Mouse (Mus musculus) ES-E14 (cell line): Measurements from ENCODE around the gene Lrrc46. TPM values are rescaled to one million over a fixed set of nuclear protein-coding genes. Genes with fewer than 3 reads are reported as not detected.

Source experiments
- DNase-seq: peaks from one replicate; pipeline ENCODE4 v3.0.0-alpha.2; 2013; ENCODE audit warnings: low read depth, low spot score
- H3K27ac ChIP-seq: 2 replicates; pipeline ENCODE4 v1.5.1; 2012; ENCODE audit warnings: low read depth, mild to moderate bottlenecking, low read length, moderate library complexity, mixed read lengths; ENCODE audit not compliant: poor library complexity, insufficient read depth, severe bottlenecking
- H3K36me3 ChIP-seq: 2 replicates; pipeline ENCODE4 v1.6.1; 2012; ENCODE audit warnings: mild to moderate bottlenecking, low read length, moderate library complexity, mixed read lengths; ENCODE audit not compliant: control insufficient read depth, poor library complexity, insufficient read depth, severe bottlenecking
- H3K4me1 ChIP-seq, 2 experiments: fragments of 150-350 bp in 1 of 2; sonication (generic) in 1 of 2; 2 replicates each; pipeline ENCODE4 v1.6.1; 2012; ENCODE audit warnings: low read length in 2 of 2, mild to moderate bottlenecking in 1 of 2, mixed read lengths in 1 of 2; ENCODE audit not compliant: control insufficient read depth in 2 of 2, insufficient read depth in 2 of 2, poor library complexity in 1 of 2
- H3K4me3 ChIP-seq, 2 experiments: fragments of 150-350 bp in 1 of 2; sonication (generic) in 1 of 2; 2 replicates each; pipeline ENCODE4 v1.5.1; 2012; ENCODE audit warnings: low read length in 2 of 2, low read depth in 1 of 2, mild to moderate bottlenecking in 1 of 2, mixed read lengths in 1 of 2; ENCODE audit not compliant: insufficient read depth in 1 of 2, poor library complexity in 1 of 2, severe bottlenecking in 1 of 2
- H3K9ac ChIP-seq: 2 replicates; pipeline ENCODE4 v1.6.1; 2012; ENCODE audit warnings: low read depth, mild to moderate bottlenecking, low read length, mixed read lengths; ENCODE audit not compliant: poor library complexity, insufficient read depth, severe bottlenecking
- H3K9me3 ChIP-seq: fragments of 150-350 bp; sonication (generic); 2 replicates; pipeline ENCODE4 v1.6.1; 2012; ENCODE audit warnings: low read depth, mild to moderate bottlenecking, low read length; ENCODE audit not compliant: control insufficient read depth, insufficient read depth
- CHD2 ChIP-seq: IDR thresholded peaks from 2 replicates; pipeline ENCODE4 v1.6.1; 2014; ENCODE audit warnings: mild to moderate bottlenecking, low read depth, low read length, inconsistent platforms
- HCFC1 ChIP-seq: IDR thresholded peaks from 2 replicates; pipeline ENCODE4 v1.6.1; 2012; ENCODE audit warnings: low read length, inconsistent platforms, borderline replicate concordance; ENCODE audit not compliant: insufficient read depth
- MAFK ChIP-seq: IDR thresholded peaks from 2 replicates; pipeline ENCODE4 v1.6.1; 2014; ENCODE audit warnings: mild to moderate bottlenecking, low read depth, low read length, inconsistent platforms; ENCODE audit not compliant: insufficient read depth
- ZC3H11A ChIP-seq: IDR thresholded peaks from 2 replicates; pipeline ENCODE4 v1.6.1; 2012; ENCODE audit warnings: low read depth, mild to moderate bottlenecking, inconsistent platforms, low read length, borderline replicate concordance
- ZNF384 ChIP-seq: IDR thresholded peaks from 2 replicates; pipeline ENCODE4 v1.6.1; 2012; ENCODE audit warnings: low read depth, low read length, inconsistent platforms
- in situ Hi-C, 2 experiments: fragments of 600-800 bp; cut with MboI; formaldehyde crosslinking; loops; one replicate each; pipeline ENCODE4 v1.15.1; 2025; ENCODE audit warnings: low sequenced_read_pairs in 2 of 2, inconsistent platforms in 1 of 2; ENCODE audit not compliant: unreplicated experiment in 2 of 2
- total RNA-seq: library from RNA; depleted of rRNA; stranded (reverse); fragments of 300-350 nt; gene quantifications from 2 replicates; pipeline ENCODE4 v1.2.3, GENCODE M21; 2012

Lrrc46 gene
- total RNA-seq, 1 experiment = 0.54 TPM

GRCm38 (mm10) chr11:97045861-97046260, 4.7 kb upstream of the Lrrc46 start:
- in situ Hi-C loops = no loop called here
- Histone ChIP-seq H3K4me3 (no peak overlapping the region), H3K9me3 (no peaks in the 10 kb centered on the region), H3K9ac (no peak overlapping the region), H3K27ac (no peak overlapping the region), H3K36me3 (peaks cover 18% of the 10 kb centered on the region; the same call in 1 of the 2 replicates), H3K4me1 (peaks cover 3 to 4% of the 10 kb centered on the region in 2 experiments; a peak in 3 of 4 replicates)
- 0 out of 2 replicates have a peak, but pooled peaks have one; percentile 6 for TF ChIP-seq ZC3H11A
- no peak for TF ChIP-seq HCFC1
- peak; percentile 95 for TF ChIP-seq ZNF384
- no peak for DNase-seq

DNA sequence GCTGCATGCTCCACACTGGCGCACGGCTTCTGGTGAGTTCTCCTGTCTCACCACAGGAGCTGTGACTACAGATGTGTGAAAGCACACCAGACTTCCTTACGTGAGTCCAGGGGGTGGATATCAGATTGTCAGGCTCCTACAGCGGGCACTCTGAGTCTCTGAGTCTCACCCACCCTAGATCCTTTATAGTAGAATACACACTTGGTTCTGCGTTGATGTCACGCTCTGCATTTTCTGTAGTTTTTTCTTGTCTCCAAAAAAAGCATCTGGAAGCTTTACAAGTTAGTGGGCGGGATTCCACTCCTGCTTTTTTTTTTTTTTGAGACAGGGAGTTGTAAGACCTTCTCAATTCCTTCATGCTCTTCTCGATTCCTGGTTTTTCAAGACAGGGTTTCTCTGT, 3.7 kb upstream of the Lrrc46 start:
- no peak overlapping the region for H3K9ac ChIP-seq
- no peak for DNase-seq
- H3K4me3 ChIP-seq = no peak overlapping the region
- peaks cover 18% of the 10 kb centered on the region; the same call in 1 of the 2 replicates for H3K36me3 ChIP-seq
- no peak overlapping the region for H3K27ac ChIP-seq
- TF ChIP-seq HCFC1 = no peak
- TF ChIP-seq CHD2 = no peak
- no peak for TF ChIP-seq ZC3H11A
- TF ChIP-seq ZNF384 = no peak
- no peak for TF ChIP-seq MAFK
- in situ Hi-C loops = no loop called here
- peaks cover 0 to 4% of the 10 kb centered on the region in 2 experiments; a peak in 2 of 4 replicates for H3K4me1 ChIP-seq
- H3K9me3 ChIP-seq = no peaks in the 10 kb centered on the region

- in situ Hi-C loops = no loop called here
- no peak overlapping the region for H3K27ac ChIP-seq
- peaks cover 6% of the 10 kb centered on the region; the same call in 1 of the 2 replicates for H3K36me3 ChIP-seq
- H3K9me3 ChIP-seq = no peaks in the 10 kb centered on the region
- no peak for DNase-seq
- peaks cover 0 to 13% of the 10 kb centered on the region in 2 experiments; a peak in 2 of 4 replicates for H3K4me1 ChIP-seq
- no peak for TF ChIP-seq HCFC1
- no peak for TF ChIP-seq MAFK
- no peak for TF ChIP-seq ZNF384
- TF ChIP-seq CHD2 = no peak
- TF ChIP-seq ZC3H11A = no peak
- H3K4me3 ChIP-seq = no peak overlapping the region
- no peak overlapping the region for H3K9ac ChIP-seq
Observed at GRCm38 (mm10) chr11:97040301-97041021, 746 bp downstream of the Lrrc46 start.

GRCm38 (mm10) chr11:97038881-97039280, 2.3 kb downstream of the Lrrc46 start:
- Histone ChIP-seq H3K9me3 (no peaks in the 10 kb centered on the region), H3K4me1 (peaks cover 0 to 11% of the 10 kb centered on the region in 2 experiments; a peak in 1 of 4 replicates), H3K4me3 (no peak overlapping the region), H3K9ac (no peak overlapping the region), H3K27ac (no peak overlapping the region), H3K36me3 (no peaks in the 10 kb centered on the region)
- no peak for DNase-seq
- in situ Hi-C loops = no loop called here
- no peak for TF ChIP-seq HCFC1
- no peak for TF ChIP-seq ZNF384
- TF ChIP-seq ZC3H11A = no peak
- TF ChIP-seq CHD2 = no peak
- no peak for TF ChIP-seq MAFK
